Mouse (Mus musculus): ENCODE measurements around the gene Fank1.

Gene Fank1

GRCm38 (mm10) chr7:133909833-133910375, 133.2 kb downstream of the Fank1 start:
- no peak for DNase-seq

- no peak for DNase-seq
Measured at GRCm38 (mm10) chr7:133911881-133912280, 135.2 kb downstream of the Fank1 start.

- DNase-seq = no peak
Measured at GRCm38 (mm10) chr7:133916230-133916629, 139.6 kb downstream of the Fank1 start.

DNA sequence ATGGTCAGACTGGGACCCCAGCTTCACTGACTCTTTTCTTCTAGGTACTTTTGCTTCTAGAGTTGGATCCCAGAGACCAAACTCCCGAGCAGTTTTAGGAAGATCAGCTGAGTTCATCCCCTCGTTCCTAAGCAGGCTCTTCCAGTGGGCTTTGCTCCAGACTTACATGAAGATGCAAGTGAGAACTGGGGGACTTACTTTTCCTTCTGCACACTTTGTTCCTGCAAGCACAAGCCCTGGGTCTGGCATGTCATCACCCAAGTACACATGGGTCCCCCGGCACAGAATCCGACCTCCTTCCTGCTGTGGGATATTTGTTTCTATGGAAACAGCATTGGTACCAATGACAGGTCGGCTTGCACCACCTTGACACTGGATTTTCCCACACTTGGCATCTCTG, 142.6 kb downstream of the Fank1 start:
- DNase-seq = no peak

- no peak for DNase-seq
Measured at GRCm38 (mm10) chr7:133919918-133920317, 143.3 kb downstream of the Fank1 start.

DNA sequence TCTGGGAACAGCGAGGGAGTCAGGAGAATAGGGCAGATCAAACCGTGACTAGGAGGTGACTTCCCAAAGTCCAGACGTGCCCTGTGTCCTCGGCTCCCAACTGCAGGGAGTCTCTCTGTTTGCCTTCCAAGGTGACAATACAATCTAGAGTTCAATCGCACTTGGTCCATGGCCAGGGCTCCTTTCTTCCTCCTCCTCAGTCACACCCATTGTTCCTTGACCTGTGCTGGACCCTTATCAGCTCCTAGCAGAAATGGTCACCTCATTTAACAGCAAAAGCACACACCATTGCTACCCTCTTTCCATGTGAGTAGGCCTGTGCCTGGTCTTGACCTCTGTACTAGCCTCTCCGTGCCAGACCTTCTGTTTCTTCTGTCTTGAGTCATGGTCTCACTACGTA, 144.1 kb downstream of the Fank1 start:
- DNase-seq = no peak

DNA sequence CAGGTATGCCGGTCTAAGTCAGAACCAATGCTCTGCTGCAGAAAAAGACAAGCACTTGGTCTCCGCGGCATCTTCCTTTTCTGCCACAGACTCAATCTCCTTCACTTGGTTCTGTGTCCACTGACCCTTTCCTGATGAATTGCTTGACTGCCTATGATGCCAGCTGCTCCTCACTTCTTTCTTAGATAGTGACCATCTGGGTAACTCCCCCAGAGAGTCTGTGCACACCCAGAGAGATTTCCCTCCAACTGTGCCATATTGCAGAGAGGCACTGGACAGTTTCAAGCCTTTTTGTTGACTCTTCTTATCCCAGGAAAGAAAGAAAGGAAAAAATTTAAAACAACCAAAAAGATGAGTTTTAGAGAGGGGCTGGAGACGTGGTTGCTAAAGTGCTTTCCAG, 144.6 kb downstream of the Fank1 start:
- DNase-seq = no peak

DNA sequence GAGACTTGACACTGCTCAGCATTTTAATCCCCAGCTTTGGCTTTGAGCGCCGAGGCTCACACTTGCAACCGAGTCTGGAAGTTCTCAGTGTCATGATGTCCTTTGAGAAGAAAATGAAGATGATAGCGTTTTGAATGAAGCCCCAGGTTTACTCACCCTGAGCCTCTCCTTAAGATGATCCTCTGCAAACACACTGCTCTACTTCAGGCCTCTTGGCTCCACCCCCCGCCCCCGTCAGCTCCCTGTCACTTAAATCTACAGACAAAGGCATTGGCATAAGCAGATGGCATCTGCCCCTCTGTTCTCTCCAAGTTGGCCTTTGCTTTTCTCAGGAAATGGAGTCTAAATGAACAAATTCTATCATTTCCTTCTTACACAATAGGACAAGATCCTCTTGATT, 147.3 kb downstream of the Fank1 start:
- no peak for DNase-seq

DNA sequence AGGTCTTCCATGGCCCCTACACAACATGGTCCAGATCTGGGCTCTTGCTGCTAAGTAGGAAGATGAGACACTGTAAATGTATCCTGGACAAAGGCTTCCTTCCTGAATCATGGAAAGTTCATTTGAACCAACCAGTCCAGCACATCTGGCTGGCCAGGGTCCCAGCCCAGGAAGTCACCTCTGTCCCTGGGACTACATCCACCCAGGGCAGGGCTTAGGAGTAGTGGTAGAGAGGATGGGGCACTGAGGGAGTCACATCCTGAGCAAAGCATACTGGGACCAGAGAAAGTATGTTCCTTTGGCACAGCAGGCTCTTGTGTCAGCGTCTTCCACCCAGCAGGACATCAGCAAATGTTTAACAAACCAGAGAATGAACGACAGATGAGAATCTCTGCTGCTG, 149.1 kb downstream of the Fank1 start:
- no peak for DNase-seq

- DNase-seq = no peak
Measured at GRCm38 (mm10) chr7:133928981-133929380, 152.3 kb downstream of the Fank1 start.
